Mouse (Mus musculus) small intestine, adult 2 months (tissue): Measurements from ENCODE around the gene Hsdl2.

Source experiments
- CTCF ChIP-seq: fragments of 200-500 bp; IDR thresholded peaks from 2 replicates; pipeline ENCODE4 v1.5.1; 2012; ENCODE audit warnings: low read depth, mild to moderate bottlenecking, control low read depth, inconsistent platforms, low read length, moderate library complexity, mixed read lengths; ENCODE audit not compliant: insufficient replicate concordance, insufficient read length; ENCODE audit errors: extremely low read depth
- POLR2A ChIP-seq: fragments of 200-500 bp; IDR thresholded peaks from 2 replicates; pipeline ENCODE4 v1.6.1; 2012; ENCODE audit warnings: low read depth, mild to moderate bottlenecking, control low read depth, inconsistent platforms, low read length, moderate library complexity

- TF ChIP-seq POLR2A (no peak), CTCF (no peak)
Measured at GRCm38 (mm10) chr4:59547136-59547889, 34.0 kb upstream of the Hsdl2 start.
